Mouse (Mus musculus): Measurements from ENCODE around the gene Slco2a1.
A peak's percentile ranks its signal among the peaks of the same experiment; 100 is the strongest.

Gene Slco2a1

GRCm38 (mm10) chr9:102985111-102985510 is 3.4 kb upstream of the Slco2a1 start:
- DNase-seq, result peak; percentile 30

- DNase-seq, result no peak
Measured at GRCm38 (mm10) chr9:102985939-102986338, 2.6 kb upstream of the Slco2a1 start.

GRCm38 (mm10) chr9:102990306-102991133 is 2.0 kb downstream of the Slco2a1 start:
- DNase-seq, result no peak

GRCm38 (mm10) chr9:102991134-102991406 is 2.6 kb downstream of the Slco2a1 start:
- no peak for DNase-seq

GRCm38 (mm10) chr9:102992877-102993276 is 4.4 kb downstream of the Slco2a1 start:
- DNase-seq, result peak; percentile 36

GRCm38 (mm10) chr9:102993764-102994163 is 5.3 kb downstream of the Slco2a1 start:
- no peak for DNase-seq

GRCm38 (mm10) chr9:102995800-102996635 is 7.5 kb downstream of the Slco2a1 start:
- DNase-seq, result no peak

- no peak for DNase-seq
Measured at GRCm38 (mm10) chr9:103000384-103000783, 11.9 kb downstream of the Slco2a1 start.

GRCm38 (mm10) chr9:103004343-103004742 is 15.8 kb downstream of the Slco2a1 start:
- DNase-seq, result no peak

GRCm38 (mm10) chr9:103007699-103008078 is 19.2 kb downstream of the Slco2a1 start:
- peak; percentile 89 for DNase-seq

GRCm38 (mm10) chr9:103008079-103008855 is 19.8 kb downstream of the Slco2a1 start:
- peak; percentile 55 for DNase-seq

- no peak for DNase-seq
Measured at GRCm38 (mm10) chr9:103010161-103010560, 21.6 kb downstream of the Slco2a1 start.

- DNase-seq, result peak; percentile 85
Measured at GRCm38 (mm10) chr9:103013366-103013765, 24.9 kb downstream of the Slco2a1 start.

- no peak for DNase-seq
Measured at GRCm38 (mm10) chr9:103014686-103015085, 26.2 kb downstream of the Slco2a1 start.

- DNase-seq, result no peak
Measured at GRCm38 (mm10) chr9:103024116-103024515, 35.6 kb downstream of the Slco2a1 start.

- DNase-seq, result no peak
Measured at GRCm38 (mm10) chr9:103027150-103027889, 38.8 kb downstream of the Slco2a1 start.

- no peak for DNase-seq
Measured at GRCm38 (mm10) chr9:103029012-103029411, 40.5 kb downstream of the Slco2a1 start.

GRCm38 (mm10) chr9:103030041-103030440 is 41.5 kb downstream of the Slco2a1 start:
- no peak for DNase-seq

GRCm38 (mm10) chr9:103031211-103031610 is 42.7 kb downstream of the Slco2a1 start:
- no peak for DNase-seq

GRCm38 (mm10) chr9:103032193-103032592 is 43.7 kb downstream of the Slco2a1 start:
- peak; percentile 81 for DNase-seq

- no peak for DNase-seq
Measured at GRCm38 (mm10) chr9:103033381-103033780, 44.9 kb downstream of the Slco2a1 start.

- DNase-seq, result no peak
Measured at GRCm38 (mm10) chr9:103036971-103037391, 48.5 kb downstream of the Slco2a1 start.

All from kidney, postnatal 10 days (tissue).